Mouse (Mus musculus) heart, adult 8-10 months (tissue): ENCODE measurements around the gene Camkk2. TPM values are rescaled to one million over a fixed set of nuclear protein-coding genes. Genes with fewer than 3 reads are reported as not detected.

ENCODE experiments used
- DNase-seq: peaks from one replicate; pipeline ENCODE4 v3.0.0; 2022; ENCODE audit warnings: low spot score
- total RNA-seq, 4 experiments: library from RNA; stranded (reverse); gene quantifications; 2 replicates each; pipeline ENCODE4 v1.2.4; 2022

Gene Camkk2
- 10 to 100 TPM in 3 of 4 experiments, 1 to 10 TPM in 1; 8.9 to 12.5 (median 11.3) TPM for total RNA-seq

DNA sequence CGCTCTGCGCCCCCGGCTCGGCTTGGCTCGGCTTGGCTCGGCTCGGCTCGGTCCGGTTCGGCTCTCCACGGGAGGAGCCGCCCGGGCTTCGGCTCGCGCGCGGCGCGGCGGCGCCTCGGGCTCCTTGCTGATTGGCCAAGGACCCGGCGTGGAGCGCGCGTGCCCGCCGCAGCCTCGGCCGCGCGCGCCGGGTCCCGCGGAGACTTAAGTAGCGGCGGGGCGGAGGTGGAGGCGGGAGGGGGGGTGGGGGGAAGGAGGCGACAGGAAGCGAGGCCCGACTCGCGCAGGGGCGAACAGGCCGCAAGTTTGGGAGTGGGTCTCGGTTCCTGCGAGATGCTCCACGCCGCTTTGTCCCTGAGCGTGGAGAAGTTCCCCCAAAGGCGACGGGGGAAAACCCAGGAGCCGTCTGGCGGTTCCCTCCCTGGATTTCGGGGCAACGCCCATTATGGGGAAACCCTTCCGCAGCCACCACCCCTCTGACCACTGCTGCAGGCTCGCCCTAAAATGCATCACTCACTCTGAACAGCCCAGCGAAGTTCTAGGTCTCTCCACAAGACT lies at the start of gene Camkk2:
Gene Camkk2 (minus strand): TSS at position 133 of the 558 bp plus-strand sequence.
- DNase-seq = peak; percentile 65

DNA sequence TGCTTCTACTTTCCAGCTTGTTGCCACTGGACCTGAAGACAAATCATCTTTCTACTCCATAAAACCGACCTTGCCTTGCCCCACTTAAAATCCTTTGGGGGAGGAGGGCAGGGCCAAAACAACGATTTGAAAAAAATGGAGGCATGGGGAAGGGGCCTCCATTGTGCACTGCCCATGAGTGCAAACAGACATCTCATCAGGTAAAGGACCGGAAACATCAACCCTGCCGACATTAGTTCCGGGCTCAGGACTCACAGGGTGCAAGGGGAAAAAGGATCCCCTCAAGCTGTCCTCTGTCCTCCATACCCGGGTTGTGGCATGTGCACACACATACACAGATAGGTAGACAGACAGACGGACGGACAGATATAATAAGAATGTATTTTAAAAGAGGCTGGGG lies 45.9 kb upstream of the Camkk2 start:
- DNase-seq = no peak

DNA sequence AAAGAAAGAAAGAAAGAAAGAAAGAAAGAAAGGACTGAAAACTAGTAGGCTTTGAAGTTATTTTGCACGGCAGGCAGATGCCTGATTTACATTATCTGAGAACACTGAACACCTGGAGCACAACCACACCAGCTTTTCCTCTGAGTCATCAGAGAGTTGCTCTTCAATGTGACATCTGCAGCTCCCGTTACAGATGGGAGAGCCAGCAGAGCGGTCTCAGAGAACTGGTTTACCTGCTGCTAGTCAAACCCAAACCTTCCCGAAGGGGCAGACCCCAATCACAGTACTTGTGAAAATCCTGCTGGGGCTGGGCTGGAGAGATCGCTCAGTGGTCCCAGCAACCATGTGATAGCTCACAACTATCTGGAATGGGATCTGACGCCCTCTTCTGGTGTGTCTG lies 45.2 kb upstream of the Camkk2 start:
- no peak for DNase-seq

DNA sequence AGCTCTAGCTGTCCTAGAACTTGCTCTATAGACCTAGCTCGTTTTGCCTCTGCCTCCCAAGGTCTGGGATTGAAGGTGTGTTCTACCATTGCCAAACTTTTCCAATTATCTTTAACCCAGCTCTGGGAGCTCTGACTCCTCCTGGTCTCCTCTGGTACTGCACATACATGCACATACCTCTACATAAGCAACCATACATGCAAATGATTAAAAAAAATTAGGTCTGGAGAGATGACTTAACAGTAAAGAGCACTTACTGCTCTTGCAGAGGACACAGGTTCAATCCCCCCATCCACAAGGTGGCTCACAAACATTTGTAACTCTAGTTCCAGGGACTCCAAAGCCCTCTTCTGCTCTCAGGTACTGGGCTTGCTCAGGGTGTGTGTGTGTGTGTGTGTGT lies 44.8 kb upstream of the Camkk2 start:
- DNase-seq = no peak

- DNase-seq = no peak
Measured at GRCm38 (mm10) chr5:122822441-122822840, 43.2 kb upstream of the Camkk2 start.

DNA sequence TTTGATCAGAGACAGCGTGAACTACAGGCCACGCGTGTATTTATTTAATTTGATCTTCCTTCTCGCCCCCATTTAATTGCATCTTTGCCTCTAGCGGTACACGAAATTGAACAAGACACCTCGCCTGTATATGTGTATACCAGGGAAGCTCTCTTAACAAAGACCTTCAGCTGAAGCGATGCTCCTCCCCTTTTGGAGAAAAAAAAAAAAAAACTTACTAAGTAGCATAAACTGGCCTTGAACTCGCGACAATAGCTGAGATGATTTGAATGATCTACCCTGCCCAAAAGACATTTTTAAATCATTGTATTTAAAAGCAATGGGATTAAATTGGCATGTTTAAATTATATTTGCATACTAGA lies 42.3 kb upstream of the Camkk2 start:
- no peak for DNase-seq

DNA sequence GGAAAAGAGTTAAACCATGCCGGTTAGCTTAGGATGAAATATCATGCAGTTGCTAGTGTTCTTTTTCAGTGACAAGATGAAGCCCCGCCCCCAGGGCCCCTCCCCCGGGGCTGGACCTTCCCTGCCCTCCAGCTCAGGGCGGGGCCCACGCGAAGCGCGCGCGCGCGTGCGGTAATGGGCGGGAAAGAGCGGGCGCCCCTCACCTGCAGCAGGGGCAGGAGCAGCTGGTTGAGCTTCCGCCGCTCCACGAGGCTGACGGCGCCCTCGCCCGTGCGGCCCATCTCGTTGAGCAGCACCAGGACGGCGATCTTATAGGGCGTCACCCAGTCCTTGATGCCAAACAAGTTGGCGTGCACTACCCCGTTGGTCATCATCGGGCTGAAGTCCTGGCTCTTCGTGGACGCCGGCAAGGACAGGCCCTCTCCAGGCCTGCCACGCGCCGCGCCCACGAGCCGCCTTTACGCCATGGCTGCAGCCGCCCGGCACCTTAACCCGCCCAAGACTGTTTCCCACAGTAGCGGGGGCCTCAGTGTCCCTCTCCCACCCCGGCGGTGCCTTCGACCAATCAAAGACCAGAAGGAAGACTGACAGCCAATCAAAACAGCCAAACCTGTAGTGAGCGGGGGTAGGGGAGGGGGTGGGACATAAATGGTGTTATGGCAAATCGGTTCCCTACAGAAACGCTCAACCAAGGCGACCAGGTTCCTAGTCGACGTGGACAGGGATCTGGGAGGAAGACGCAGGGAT lies 41.7 kb upstream of the Camkk2 start, which contains the start of gene Anapc5:
Gene Anapc5 (minus strand): TSS at position 563 of the 747 bp plus-strand sequence.
- DNase-seq = peak; percentile 95

DNA sequence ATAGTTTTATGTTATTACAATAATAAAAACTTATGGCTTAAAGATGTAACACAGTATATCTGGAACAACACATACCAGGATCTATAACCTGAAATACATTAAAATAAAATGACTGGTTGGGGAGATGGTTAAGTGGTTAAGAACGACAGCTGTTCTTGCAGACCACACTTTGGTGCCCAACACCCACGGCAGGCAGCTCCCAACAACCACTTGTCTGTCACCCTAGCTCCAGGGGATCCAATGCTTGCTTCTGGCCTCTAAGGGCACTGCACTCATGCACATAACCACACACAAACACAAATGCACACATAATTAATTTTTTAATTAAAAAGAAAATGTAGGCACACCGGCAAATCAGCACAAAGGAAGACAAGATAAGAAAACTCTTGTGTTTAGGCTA lies 33.5 kb upstream of the Camkk2 start:
- no peak for DNase-seq

DNA sequence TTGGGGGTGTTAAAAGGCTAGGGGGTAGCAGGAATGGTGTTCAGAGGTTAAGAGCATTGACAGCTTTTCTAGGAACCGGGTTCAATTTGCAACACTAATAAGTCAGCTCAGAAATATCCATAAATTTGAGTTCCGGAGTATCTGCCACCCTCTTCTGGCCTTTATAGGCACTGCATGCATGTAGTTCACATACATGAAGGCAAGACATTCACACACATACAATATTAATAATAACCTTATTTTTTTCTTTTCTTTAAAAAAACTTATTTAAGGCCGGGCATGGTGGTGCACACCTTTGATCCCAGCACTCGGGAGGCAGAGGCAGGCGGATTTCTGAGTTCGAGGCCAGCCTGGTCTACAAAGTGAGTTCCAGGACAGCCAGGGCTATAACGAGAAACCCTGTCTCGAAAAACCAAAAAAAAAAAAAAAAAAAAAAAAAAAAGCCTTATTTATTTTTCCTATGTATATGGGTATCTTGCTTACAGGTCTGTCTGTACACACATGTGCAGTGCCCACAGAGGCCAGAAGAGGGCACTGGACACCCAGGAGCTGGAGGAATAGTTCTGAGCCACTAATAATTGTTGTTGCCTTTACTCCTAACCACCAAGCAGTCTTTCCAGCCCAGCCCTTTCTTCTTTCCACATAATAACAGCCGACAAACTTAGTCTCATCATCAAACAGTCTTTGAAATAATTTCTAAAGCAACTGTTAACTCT lies 32.3 kb upstream of the Camkk2 start:
- DNase-seq = peak; percentile 48

GRCm38 (mm10) chr5:122805503-122805902 lies 26.3 kb upstream of the Camkk2 start:
- no peak for DNase-seq

DNA sequence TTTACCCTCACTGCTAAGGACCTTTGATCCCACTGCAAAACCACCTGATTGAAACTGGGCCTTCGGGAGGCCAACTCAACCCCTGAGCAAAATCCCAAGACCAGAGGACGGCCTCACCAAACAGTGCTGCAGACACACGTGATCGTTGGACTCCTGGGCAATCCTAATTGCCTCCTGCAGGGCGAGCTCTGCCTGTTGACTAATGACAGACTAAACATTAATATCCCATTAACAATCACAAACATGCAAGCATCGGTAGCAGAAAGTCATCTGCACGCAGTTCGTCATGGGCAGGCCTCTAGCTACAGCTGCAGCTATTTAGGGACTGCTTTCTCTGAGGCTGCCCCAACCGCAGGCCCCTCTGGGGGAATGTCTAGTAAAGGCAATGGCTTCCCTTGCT lies 23.5 kb upstream of the Camkk2 start:
- no peak for DNase-seq

DNA sequence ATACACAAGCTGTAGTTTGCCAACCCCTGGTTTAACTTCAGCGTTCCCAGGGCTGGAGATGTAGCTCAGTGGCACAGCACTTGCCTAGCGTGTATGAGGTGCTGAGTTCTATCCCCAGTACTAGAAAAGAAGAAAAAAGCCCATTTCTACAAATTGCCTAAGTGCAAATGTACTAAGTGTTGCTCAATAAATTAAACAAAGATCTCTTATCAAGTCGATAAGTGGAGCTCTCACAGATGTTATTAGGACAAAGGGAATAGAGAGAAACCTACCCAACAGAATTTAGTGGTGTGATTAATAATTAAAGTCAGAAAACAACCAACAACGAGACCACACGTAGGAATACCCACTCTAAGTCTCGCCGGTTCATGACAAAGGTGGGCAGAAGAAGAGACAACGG lies 22.5 kb upstream of the Camkk2 start:
- no peak for DNase-seq

DNA sequence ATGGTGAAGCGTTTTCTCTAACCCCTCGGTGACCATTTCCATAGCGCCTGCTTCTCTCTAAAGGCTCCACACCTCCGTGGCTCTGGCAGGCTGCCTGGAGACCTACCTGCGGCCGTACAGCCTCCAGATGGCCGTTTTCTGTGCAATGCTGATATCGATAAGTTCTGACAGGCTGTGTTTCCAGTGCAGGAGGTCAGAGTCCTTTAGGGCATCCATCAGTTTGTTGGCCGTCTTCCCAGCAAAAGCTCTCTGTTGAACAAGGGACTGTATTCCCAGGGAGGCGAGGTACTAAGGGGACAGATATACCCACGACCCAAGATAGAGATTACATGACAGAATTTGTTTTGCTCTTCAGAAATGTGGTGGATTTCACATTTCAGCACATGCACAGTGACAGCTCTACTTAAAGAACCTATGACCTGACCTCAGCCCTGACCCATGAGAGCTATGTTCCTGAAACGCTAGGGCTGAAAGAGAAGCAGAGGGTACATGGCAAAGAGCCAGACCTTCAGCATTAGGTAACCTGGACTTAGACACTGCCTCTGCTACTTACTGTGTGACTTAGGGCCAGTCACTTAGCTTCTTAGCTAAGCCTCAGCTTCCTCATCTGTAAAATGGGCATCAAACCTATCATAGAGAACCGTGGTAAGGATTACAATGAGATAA lies 21.3 kb upstream of the Camkk2 start:
- DNase-seq = no peak

- no peak for DNase-seq
Measured at GRCm38 (mm10) chr5:122799379-122800344, 20.5 kb upstream of the Camkk2 start.

- peak; percentile 60 for DNase-seq
Measured at GRCm38 (mm10) chr5:122798557-122799378, 19.6 kb upstream of the Camkk2 start.

- no peak for DNase-seq
Measured at GRCm38 (mm10) chr5:122797866-122798265, 18.7 kb upstream of the Camkk2 start.

DNA sequence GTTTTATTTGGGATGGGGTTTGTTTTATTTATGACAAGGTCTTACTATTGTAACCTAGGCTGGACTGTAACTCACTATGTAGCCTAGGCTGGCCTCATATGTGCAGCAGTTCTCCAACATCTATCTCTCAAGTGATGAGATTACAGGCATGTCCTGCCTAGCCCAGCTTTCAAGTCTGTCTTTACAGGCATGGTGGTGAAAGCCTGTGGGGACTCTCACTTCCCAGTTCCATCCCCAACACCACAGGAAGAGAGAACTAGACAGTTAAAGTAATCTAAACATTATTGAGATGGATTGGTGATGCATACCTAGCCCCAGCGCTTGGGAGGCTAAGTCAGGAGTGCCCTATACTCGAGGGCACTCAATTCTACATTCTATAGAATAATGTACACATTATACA lies 9.5 kb upstream of the Camkk2 start:
- no peak for DNase-seq

DNA sequence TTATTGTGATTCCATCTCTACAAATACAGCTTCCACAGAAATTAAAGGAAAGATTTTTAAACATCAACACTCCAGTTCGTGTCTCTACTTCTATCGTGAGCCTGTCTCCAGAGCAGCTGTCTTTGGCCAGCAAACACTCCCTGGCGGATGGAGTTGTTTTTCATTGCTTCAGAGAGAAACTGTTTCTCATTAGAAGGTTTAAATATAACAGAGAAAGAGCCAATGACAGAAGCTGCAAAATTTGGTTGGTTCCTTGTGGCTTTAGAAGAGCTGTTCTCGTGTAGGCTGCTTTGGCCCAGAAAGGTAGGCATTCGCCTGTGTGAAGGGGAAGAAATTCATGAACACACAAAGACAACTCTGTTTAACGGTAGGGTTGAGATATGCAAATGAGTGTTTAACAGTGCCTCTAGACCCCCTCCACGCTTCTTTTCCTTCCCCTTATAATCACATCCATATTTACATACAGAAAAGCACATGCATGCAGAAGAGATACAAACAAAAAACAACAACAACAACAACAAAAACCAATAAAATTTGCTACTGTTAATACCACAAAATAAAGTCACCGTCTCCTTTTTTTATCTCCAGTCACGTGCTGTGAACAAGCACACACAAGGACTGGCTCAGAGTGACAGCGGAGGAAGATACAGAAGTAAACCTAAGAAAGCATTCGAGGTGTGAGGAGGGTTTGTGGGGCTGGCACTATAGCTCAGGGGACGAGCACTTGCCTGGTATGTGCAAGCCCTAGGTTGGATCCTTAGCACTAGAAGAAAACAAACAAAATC lies 7.0 kb upstream of the Camkk2 start:
- no peak for DNase-seq

DNA sequence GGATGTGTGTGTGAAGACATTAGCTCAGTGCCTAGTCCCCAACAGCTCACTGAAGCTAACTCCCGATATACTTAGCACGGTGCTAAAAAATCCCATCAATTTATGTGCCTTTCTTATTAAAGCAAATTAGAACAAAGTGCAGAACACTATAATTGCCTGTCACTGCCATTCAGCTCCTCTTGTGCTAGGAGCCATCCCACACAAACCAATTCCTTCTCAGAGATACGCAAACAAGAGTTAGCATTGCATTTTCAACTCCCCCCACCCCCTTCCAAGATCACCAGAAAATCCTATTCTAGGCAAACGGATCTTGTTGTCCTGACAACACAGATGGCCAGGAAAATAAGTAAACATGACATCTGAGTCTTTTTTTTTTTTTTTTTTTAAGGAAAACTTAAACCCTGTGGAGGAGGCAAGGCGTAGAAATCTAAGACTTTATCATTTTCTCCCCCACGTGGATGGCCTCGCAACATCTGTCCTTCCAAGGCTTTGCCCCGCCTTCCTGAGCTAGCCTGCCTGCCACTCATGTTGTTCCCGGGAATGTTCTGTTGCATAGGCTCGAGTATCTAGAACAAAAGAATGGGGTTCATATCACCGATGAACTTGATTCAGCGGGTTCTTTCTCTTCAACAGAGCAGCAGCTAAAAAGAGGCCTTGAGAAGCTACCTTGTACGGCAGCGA lies 4.7 kb upstream of the Camkk2 start:
- no peak for DNase-seq
